Mouse (Mus musculus) olfactory bulb, adult 2 months (tissue): ENCODE results near the gene Man2a2.

Experiments used
- CTCF ChIP-seq: fragments of 200-500 bp; IDR thresholded peaks from 2 replicates; pipeline ENCODE4 v1.5.1; 2012; ENCODE audit warnings: low read depth, mild to moderate bottlenecking, low read length, moderate library complexity; ENCODE audit not compliant: insufficient read depth
- POLR2A ChIP-seq: fragments of 200-500 bp; IDR thresholded peaks from 2 replicates; pipeline ENCODE4 v1.6.1; 2012; ENCODE audit warnings: mild to moderate bottlenecking, low read depth, low read length, moderate library complexity; ENCODE audit not compliant: insufficient read depth

- TF ChIP-seq CTCF = no peak
- TF ChIP-seq POLR2A = no peak
These were observed 3.1 kb upstream of the Man2a2 start for GRCm38 (mm10) chr7:80374280-80374679.
